Mouse (Mus musculus) heart, embryonic 13.5 days (tissue): ENCODE results near the gene Pxn. TPM values are rescaled to one million over a fixed set of nuclear protein-coding genes. Genes with fewer than 3 reads are reported as not detected.

Experiments
- ATAC-seq: fragments of 200-750 bp; cut with Nextera tagmentation; 2 replicates; pipeline ENCODE4 v1.8.0; 2017; ENCODE audit warnings: moderate TSS enrichment; ENCODE audit not compliant: insufficient number of reproducible peaks, low FRiP score, low TSS enrichment; ENCODE audit errors: extremely low read depth
- H3K27ac ChIP-seq: fragments of 300-500 bp; sonication (generic); replicated peaks from 2 replicates; pipeline ENCODE4 v1.5.1; 2015; ENCODE audit warnings: moderate library complexity, mild to moderate bottlenecking, inconsistent platforms
- H3K27me3 ChIP-seq: fragments of 300-500 bp; sonication (generic); replicated peaks from 2 replicates; pipeline ENCODE4 v1.6.1; 2015; ENCODE audit warnings: mild to moderate bottlenecking, inconsistent platforms
- H3K36me3 ChIP-seq: fragments of 300-500 bp; sonication (generic); 2 replicates; pipeline ENCODE4 v1.6.1; 2015; ENCODE audit warnings: mild to moderate bottlenecking, inconsistent platforms
- H3K4me1 ChIP-seq: fragments of 300-500 bp; sonication (generic); 2 replicates; pipeline ENCODE4 v1.6.1; 2015; ENCODE audit warnings: inconsistent platforms
- H3K4me2 ChIP-seq: fragments of 300-500 bp; sonication (generic); 2 replicates; pipeline ENCODE4 v1.6.1; 2015; ENCODE audit warnings: inconsistent platforms, mild to moderate bottlenecking, moderate library complexity
- H3K4me3 ChIP-seq: fragments of 300-500 bp; sonication (generic); 2 replicates; pipeline ENCODE4 v1.5.1; 2015; ENCODE audit warnings: moderate library complexity, mild to moderate bottlenecking, inconsistent platforms
- H3K9ac ChIP-seq: fragments of 300-500 bp; sonication (generic); 2 replicates; pipeline ENCODE4 v1.6.1; 2015; ENCODE audit warnings: inconsistent platforms, mild to moderate bottlenecking, moderate library complexity
- H3K9me3 ChIP-seq: fragments of 300-500 bp; sonication (generic); 2 replicates; pipeline ENCODE4 v1.6.1; 2016; ENCODE audit warnings: inconsistent platforms
- WGBS: fragments of 180-500 bp; shearing (Covaris S2); methylation state at CpG from one replicate; pipeline ENCODE4 v1.1.7; 2015; ENCODE audit warnings: mixed read lengths; 5-methylcytosine and 5-hydroxymethylcytosine counted together
- polyA plus RNA-seq: library from polyadenylated mRNA; unstranded; fragments of >200 nt; fragmentation: Nextera tagmentation; extraction: Ambion mirVana; gene quantifications from 2 replicates; pipeline ENCODE4 v1.2.1, GENCODE M21; 2015

Gene Pxn
- polyA plus RNA-seq, 1 experiment from 2014 or later: 31.7 TPM

DNA sequence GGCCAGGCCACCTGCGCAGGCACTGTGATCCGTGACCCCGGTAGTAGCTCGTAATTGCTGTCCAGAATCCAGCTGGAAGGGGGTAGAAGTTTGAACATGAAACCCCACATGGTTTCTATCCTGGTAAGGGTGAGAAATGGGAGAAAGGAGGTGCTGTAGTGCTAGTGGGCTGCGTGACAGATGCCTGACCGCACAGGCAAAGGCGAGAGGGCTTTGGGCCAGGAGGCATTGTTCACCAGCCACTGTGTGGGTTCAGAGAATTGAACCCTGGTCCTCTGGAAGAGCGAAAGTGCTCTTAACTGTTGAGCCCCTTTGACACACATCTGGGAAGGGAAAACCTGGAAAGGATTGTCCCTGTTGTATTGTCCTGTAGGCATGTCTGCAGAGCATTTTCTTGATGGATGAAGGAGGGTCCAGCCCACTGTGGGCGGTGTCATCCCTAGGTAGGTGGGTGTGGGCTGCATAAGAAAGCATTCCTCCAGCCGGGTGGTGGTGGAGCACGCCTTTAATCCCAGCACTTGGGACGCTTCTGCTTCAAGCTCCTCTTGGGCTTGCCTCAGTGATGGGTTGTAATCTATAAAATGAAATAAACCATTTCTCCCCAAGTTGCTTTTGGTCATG is 30.3 kb upstream of the Pxn start:
- H3K27ac ChIP-seq: no peak overlapping the region
- H3K9ac ChIP-seq: peak overlapping the region; percentile 74
- H3K27me3 ChIP-seq: peaks cover 18% of the 10 kb centered on the region
- peak overlapping the region; percentile 45 for H3K4me3 ChIP-seq
- H3K9me3 ChIP-seq: no peaks in the 10 kb centered on the region
- peaks cover 26% of the 10 kb centered on the region for H3K36me3 ChIP-seq
- WGBS: 36% methylated on average over 12 of the region's 12 CpGs
- H3K4me1 ChIP-seq: peaks cover 15% of the 10 kb centered on the region
- peak overlapping the region; percentile 67 for H3K4me2 ChIP-seq
- ATAC-seq: no peak

DNA sequence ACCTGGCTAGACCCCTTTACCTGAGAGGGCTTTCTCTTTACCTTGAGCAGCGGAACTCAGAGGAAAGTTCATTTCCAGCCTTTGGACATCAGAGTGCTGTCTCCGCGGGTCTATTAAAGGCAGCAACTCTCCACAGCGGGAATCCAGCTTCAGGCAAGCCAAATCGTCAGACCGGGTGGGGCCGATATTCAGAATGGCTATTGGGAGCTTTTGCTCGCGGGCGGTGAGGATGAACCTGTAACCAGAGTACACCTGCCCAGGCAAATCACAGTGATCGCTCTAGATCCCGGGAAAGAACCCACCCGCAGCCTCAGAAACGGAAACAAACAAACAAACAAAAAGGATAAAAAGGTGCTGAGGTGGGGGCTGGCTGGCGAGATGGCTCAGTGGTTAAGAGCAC is 26.9 kb upstream of the Pxn start:
- 55% methylated on average over 15 of the region's 15 CpGs for WGBS
- H3K4me1 ChIP-seq: peaks cover 23% of the 10 kb centered on the region

DNA sequence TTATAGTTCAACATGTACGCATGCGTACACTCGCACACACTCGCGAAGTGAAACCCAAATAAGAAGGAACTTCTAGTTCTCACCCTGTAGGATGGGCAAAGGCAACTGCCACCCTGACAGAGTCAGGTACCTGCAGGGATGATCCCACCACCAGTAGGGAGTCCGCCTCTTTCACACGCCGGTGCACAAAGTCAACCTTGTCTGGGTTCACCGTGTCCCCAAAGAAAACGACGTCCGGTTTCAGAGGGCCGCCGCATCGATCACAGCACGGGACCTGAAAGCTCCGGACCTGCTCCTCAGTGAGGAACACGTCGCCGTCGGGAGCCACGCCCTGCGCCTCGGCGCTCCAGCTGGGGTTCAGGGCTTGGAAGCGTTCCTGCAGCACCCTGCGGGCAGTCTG is 26.4 kb upstream of the Pxn start:
- Histone ChIP-seq H3K9me3 (no peaks in the 10 kb centered on the region), H3K9ac (peak overlapping the region; percentile 64), H3K4me2 (peak overlapping the region; percentile 63), H3K27ac (no peak overlapping the region), H3K4me3 (peak overlapping the region; percentile 30), H3K27me3 (peaks cover 22% of the 10 kb centered on the region), H3K4me1 (peaks cover 27% of the 10 kb centered on the region), H3K36me3 (peaks cover 33% of the 10 kb centered on the region)
- no peak for ATAC-seq
- WGBS: 28% methylated on average over 27 of the region's 27 CpGs

More for the DNA sequence above, 26.9 kb upstream of the Pxn start:
- peak overlapping the region; percentile 63; the same call in 1 of the 2 replicates for H3K4me2 ChIP-seq
- no peak overlapping the region for H3K9ac ChIP-seq
- no peak overlapping the region for H3K4me3 ChIP-seq
- no peaks in the 10 kb centered on the region for H3K9me3 ChIP-seq
- no peak overlapping the region for H3K27ac ChIP-seq
- H3K27me3 ChIP-seq: peaks cover 25% of the 10 kb centered on the region
- peaks cover 33% of the 10 kb centered on the region for H3K36me3 ChIP-seq
- no peak for ATAC-seq

DNA sequence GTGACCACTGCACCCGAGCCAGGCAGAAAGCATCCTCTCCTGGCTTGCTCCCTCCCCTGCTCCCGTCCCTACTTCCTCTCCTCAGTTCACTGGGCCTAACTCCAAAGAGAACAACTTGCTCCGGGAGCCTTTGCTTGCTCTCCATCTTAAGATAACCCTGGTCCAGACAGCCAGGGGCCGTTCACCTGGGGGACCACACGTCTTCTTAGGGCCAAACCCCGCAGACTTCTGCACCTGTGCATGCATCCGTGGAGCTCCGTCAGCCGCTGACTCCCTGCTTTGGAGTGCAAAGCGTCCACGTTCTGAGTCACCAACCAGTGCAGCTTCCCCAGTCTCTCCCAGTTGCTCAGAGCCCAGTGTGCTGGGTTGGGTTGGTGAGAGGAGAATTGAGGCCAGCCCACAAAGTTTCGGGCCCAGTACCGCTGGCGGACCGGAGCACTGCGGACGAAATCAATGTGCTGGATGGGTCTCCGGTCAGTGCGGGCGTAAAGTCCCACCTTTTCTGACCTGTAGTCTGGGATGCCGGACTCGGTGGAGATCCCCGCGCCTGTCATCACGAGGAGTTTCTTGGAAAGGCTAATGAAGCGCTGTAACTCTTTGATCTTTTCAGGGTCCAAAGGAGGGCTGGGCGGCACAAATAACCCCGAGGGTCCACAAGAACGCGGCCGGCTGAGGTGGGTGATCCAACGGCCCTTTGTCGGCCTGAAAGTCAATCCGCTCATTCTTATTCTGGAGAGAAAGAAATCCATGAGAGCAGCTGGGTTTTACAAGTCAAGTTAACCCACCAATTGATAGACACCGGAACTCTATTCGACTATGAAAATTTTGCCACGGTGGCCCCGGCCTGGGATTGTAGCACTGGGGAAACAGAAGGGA is 23.8 kb upstream of the Pxn start:
- Histone ChIP-seq H3K9ac (0 out of 2 replicates have a peak overlapping the region, but pooled peaks have one; percentile 8), H3K36me3 (peaks cover 26% of the 10 kb centered on the region), H3K4me2 (peak overlapping the region; percentile 39), H3K4me3 (no peak overlapping the region), H3K27me3 (peaks cover 22% of the 10 kb centered on the region), H3K9me3 (no peaks in the 10 kb centered on the region), H3K27ac (no peak overlapping the region), H3K4me1 (peaks cover 20% of the 10 kb centered on the region)
- no peak for ATAC-seq
- WGBS: 42% methylated on average over 38 of the region's 38 CpGs

GRCm38 (mm10) chr5:115483385-115483784 is 23.1 kb upstream of the Pxn start:
- Histone ChIP-seq H3K4me2 (peak overlapping the region; percentile 78; the same call in 1 of the 2 replicates), H3K4me3 (no peak overlapping the region)
- 40% methylated on average over 6 of the region's 6 CpGs for WGBS

DNA sequence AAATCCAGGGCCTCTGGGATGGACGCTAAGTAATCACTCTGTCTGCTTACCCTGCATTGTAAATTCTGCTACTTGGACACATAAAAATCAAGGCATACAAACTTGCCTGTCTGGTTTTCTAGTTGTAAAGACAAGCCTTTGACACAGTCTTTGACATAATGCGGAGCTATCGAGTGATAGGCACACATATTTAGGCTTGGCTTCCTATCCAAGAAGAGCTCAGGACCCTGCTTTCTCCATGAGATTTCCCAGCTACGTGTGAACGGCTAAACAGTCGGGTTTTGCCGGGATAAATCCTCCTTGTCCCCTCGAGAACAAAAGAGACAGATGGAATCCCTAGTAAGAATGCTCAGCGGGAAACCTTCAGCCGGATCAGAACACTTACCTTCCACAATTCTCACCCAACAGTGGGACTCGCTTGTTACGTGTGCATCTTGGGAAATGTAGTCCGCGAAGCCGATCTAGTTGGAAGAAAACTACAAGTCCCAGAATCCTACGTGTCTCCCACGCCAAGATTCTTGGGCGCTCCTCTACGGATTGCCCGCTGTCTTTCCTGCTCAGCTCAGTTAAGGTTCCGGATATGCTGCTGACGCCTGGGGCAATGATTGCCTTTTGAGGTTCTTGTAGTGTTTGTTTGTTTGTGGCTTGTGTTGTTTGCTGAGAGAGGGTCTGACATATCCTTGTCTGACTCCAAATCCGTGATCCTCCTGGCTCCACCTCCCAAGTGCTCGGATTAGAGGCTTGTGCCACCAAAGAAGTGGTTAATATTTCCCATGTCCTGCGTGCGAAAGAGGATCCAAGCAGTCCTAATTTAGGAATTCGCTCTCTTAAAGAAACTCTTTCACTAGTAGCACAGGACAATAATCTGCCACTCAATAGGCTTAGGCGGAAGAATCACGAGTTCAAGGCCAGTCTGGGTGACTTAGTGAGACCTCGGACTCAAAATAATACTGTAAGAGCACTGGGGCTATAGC is 22.2 kb upstream of the Pxn start, which contains the start of gene Sirt4:
TSS of gene Sirt4 (minus strand) at position 779 of the 974 bp plus-strand sequence.
- peaks cover 22% of the 10 kb centered on the region for H3K27me3 ChIP-seq
- H3K27ac ChIP-seq: peak within 1 kb of the TSS; percentile 76
- peaks cover 21% of the 10 kb centered on the region for H3K36me3 ChIP-seq
- peak within 1 kb of the TSS; percentile 85 for H3K9ac ChIP-seq
- WGBS: 6% methylated on average over 30 of the region's 30 CpGs
- peak within 1 kb of the TSS; percentile 59 for H3K4me3 ChIP-seq
- no peaks in the 10 kb centered on the region for H3K9me3 ChIP-seq
- H3K4me2 ChIP-seq: peak within 1 kb of the TSS; percentile 78
- peaks cover 26% of the 10 kb centered on the region for H3K4me1 ChIP-seq
- peak; percentile 73 for ATAC-seq

More at GRCm38 (mm10) chr5:115483385-115483784, 23.1 kb upstream of the Pxn start:
- H3K9ac ChIP-seq: no peak overlapping the region
- peaks cover 22% of the 10 kb centered on the region for H3K4me1 ChIP-seq
- H3K9me3 ChIP-seq: no peaks in the 10 kb centered on the region
- H3K27ac ChIP-seq: no peak overlapping the region
- H3K27me3 ChIP-seq: peaks cover 22% of the 10 kb centered on the region
- H3K36me3 ChIP-seq: peaks cover 25% of the 10 kb centered on the region
- no peak for ATAC-seq

GRCm38 (mm10) chr5:115484996-115485395 is 21.5 kb upstream of the Pxn start:
- Histone ChIP-seq H3K9me3 (no peaks in the 10 kb centered on the region), H3K4me3 (peak overlapping the region; percentile 59), H3K27me3 (peaks cover 18% of the 10 kb centered on the region), H3K4me1 (peaks cover 26% of the 10 kb centered on the region), H3K36me3 (peaks cover 14% of the 10 kb centered on the region), H3K27ac (peak overlapping the region; percentile 76; the same call in 1 of the 2 replicates), H3K9ac (peak overlapping the region; percentile 85), H3K4me2 (peak overlapping the region; percentile 78)
- WGBS: 66% methylated on average over 5 of the region's 5 CpGs
- ATAC-seq: no peak

DNA sequence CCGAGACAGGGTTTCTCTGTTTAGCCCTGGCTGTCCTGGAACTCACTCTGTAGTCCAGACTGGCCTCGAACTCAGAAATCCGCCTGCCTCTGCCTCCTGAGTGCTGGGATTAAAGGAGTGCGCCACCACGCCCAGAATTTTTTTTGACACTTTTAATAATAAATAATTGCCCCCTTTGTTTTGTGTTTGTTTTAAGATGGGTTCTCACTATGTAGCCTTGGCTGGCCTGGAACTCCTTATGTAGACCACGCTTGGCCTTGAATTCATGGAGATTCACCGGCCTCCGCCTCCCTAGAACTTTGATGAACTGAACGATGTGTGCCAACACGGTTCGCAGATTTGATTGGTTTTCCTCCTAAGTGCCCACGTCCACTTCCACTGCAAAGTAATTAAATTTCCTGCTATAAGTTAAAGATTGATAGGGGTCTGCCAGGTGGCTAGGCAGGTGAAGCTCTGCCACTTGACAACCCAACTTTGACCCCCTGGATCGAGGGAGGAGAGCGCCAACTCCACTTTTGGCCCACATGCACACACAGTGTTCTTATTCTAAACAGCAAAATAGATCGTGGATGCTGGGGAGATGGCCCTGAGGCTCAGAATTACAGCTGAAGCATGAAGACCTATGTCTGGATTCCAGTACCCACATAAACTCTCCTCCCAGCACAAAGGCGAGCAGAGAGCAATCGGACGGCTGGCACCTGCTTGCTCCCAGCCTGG is 20.8 kb upstream of the Pxn start:
- Histone ChIP-seq H3K9ac (no peak overlapping the region), H3K27me3 (peaks cover 13% of the 10 kb centered on the region), H3K36me3 (peaks cover 11% of the 10 kb centered on the region; the same call in 1 of the 2 replicates), H3K4me2 (no peak overlapping the region), H3K9me3 (no peaks in the 10 kb centered on the region), H3K27ac (no peak overlapping the region), H3K4me1 (peaks cover 26% of the 10 kb centered on the region), H3K4me3 (no peak overlapping the region)
- ATAC-seq: no peak
- WGBS: 85% methylated on average over 18 of the region's 18 CpGs

DNA sequence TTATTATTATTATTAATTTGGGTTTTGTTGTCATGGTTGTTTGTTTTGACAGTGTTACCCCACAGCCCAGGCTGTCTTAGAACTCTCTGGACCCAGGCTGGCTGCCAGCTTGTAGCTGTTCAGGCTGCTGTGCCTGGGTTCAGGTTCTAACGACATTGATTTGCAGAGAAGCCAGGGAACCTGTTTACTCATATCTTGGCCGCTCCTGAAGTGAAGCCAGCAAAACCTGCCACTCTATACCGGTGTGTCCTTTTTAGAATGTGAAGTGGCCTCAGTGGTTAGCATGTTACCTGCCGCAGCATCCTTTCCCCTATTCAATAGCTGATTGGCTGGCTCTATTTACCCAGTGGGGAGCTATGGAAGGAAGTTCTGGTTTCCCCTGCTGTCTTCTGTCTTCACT is 19.8 kb upstream of the Pxn start:
- WGBS: 48% methylated on average over 4 of the region's 4 CpGs
- H3K4me2 ChIP-seq: no peak overlapping the region
- H3K9me3 ChIP-seq: no peaks in the 10 kb centered on the region
- H3K9ac ChIP-seq: no peak overlapping the region
- H3K27me3 ChIP-seq: peaks cover 6% of the 10 kb centered on the region; the same call in 1 of the 2 replicates
- peaks cover 7% of the 10 kb centered on the region; the same call in 1 of the 2 replicates for H3K36me3 ChIP-seq
- H3K4me1 ChIP-seq: peaks cover 36% of the 10 kb centered on the region
- ATAC-seq: no peak
- no peak overlapping the region for H3K27ac ChIP-seq
- H3K4me3 ChIP-seq: no peak overlapping the region

- Histone ChIP-seq H3K4me2 (no peak overlapping the region), H3K4me1 (peaks cover 42% of the 10 kb centered on the region), H3K36me3 (peaks cover 4% of the 10 kb centered on the region; the same call in 1 of the 2 replicates), H3K4me3 (no peak overlapping the region), H3K9ac (no peak overlapping the region), H3K9me3 (no peaks in the 10 kb centered on the region), H3K27me3 (peaks cover 1% of the 10 kb centered on the region; the same call in 1 of the 2 replicates), H3K27ac (no peak overlapping the region)
- 80% methylated on average over 8 of the region's 8 CpGs for WGBS
- ATAC-seq: no peak
These were observed 19.1 kb upstream of the Pxn start for GRCm38 (mm10) chr5:115487353-115487752.
